Mouse (Mus musculus) heart, postnatal 0 days (tissue): ENCODE measurements around the gene Iffo2. TPM values are rescaled to one million over a fixed set of nuclear protein-coding genes. Genes with fewer than 3 reads are reported as not detected.
A peak's percentile ranks its signal among the peaks of the same experiment; 100 is the strongest.

Experiments used
- ATAC-seq: fragments of 200-750 bp; cut with Nextera tagmentation; 2 replicates; pipeline ENCODE4 v1.8.0; 2017; ENCODE audit warnings: low read depth, moderate number of reproducible peaks, moderate library complexity; ENCODE audit not compliant: insufficient read depth
- DNase-seq: peaks from one replicate; pipeline ENCODE4 v3.0.0-alpha.2; 2016; ENCODE audit warnings: low spot score
- H3K27ac ChIP-seq: fragments of 300-500 bp; sonication (generic); 2 replicates; pipeline ENCODE4 v1.5.1; 2014; ENCODE audit warnings: low read depth, mild to moderate bottlenecking
- H3K27me3 ChIP-seq: fragments of 300-500 bp; sonication (generic); 2 replicates; pipeline ENCODE4 v1.6.1; 2014; ENCODE audit warnings: low read length, mixed read lengths; ENCODE audit not compliant: control insufficient read depth, insufficient read depth
- H3K36me3 ChIP-seq: fragments of 300-500 bp; sonication (generic); replicated peaks from 2 replicates; pipeline ENCODE4 v1.6.1; 2014; ENCODE audit warnings: low read length, mixed read lengths; ENCODE audit not compliant: control insufficient read depth, insufficient read depth
- H3K4me1 ChIP-seq: fragments of 300-500 bp; sonication (generic); 2 replicates; pipeline ENCODE4 v1.6.1; 2014; ENCODE audit warnings: antibody characterized with exemption; ENCODE audit not compliant: control insufficient read depth, insufficient read depth
- H3K4me2 ChIP-seq: fragments of 300-500 bp; sonication (generic); 2 replicates; pipeline ENCODE4 v1.6.1; 2014; ENCODE audit warnings: low read depth, mild to moderate bottlenecking, low read length, moderate library complexity
- H3K4me3 ChIP-seq: fragments of 300-500 bp; sonication (generic); 2 replicates; pipeline ENCODE4 v1.5.1; 2014; ENCODE audit warnings: low read depth, low read length
- H3K9ac ChIP-seq: fragments of 300-500 bp; sonication (generic); replicated peaks from 2 replicates; pipeline ENCODE4 v1.6.1; 2014; ENCODE audit warnings: low read depth, low read length, mixed read lengths
- H3K9me3 ChIP-seq: fragments of 300-500 bp; sonication (generic); replicated peaks from 2 replicates; pipeline ENCODE4 v1.6.1; 2016; ENCODE audit warnings: low read length; ENCODE audit not compliant: control insufficient read depth
- CTCF ChIP-seq: IDR thresholded peaks from 2 replicates; pipeline ENCODE4 v1.5.1; 2016; ENCODE audit warnings: antibody characterized with exemption, control low read depth, low read depth
- EP300 ChIP-seq: IDR thresholded peaks from 2 replicates; pipeline ENCODE4 v1.6.1; 2016; ENCODE audit warnings: antibody characterized with exemption, low read depth
- WGBS: fragments of 180-500 bp; shearing (Covaris S2); extraction: QIAGEN DNeasy Blood & Tissue Kit; methylation state at CpG from one replicate; pipeline ENCODE4 v1.1.7; 2014; 5-methylcytosine and 5-hydroxymethylcytosine counted together
- polyA plus RNA-seq: library from polyadenylated mRNA; unstranded; fragments of >200 nt; fragmentation: Nextera tagmentation; extraction: Ambion mirVana; gene quantifications from 2 replicates; pipeline ENCODE4 v1.2.1, GENCODE M21; 2015
- total RNA-seq: library from RNA; depleted of rRNA; stranded (reverse); fragments of >200 nt; gene quantifications from 2 replicates; pipeline ENCODE4 v1.2.3, GENCODE M21; 2014; ENCODE audit warnings: low replicate concordance

Gene Iffo2
- total and polyA plus RNA-seq, 2 experiments from 2014 or later: 2.9 to 6.4 TPM

DNA sequence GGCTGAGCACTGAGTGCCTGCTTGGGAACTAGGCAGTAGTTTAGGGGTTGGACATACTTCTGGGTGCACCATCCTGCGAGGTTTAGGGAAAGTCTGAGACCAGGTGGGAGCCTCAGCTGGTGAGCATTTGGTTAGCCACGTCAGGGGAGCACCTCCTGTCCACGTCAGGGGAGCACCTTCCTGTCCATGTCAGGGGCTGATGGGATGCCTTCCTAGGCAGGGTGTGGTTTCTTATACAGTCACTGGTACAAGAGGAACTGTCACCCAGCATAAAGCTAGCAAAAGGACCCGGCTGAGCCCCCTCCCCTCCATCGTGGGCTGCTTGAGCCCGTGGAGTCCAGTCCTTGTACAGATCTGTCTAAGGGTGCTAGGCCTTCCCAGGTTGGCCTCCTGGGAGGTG lies 52.0 kb downstream of the Iffo2 start:
- Histone ChIP-seq H3K27ac (peak overlapping the region; percentile 87), H3K9me3 (no peaks in the 10 kb centered on the region), H3K9ac (no peak overlapping the region), H3K36me3 (no peaks in the 10 kb centered on the region), H3K4me2 (no peak overlapping the region), H3K4me3 (no peak overlapping the region), H3K27me3 (no peaks in the 10 kb centered on the region), H3K4me1 (peaks cover 44% of the 10 kb centered on the region)
- TF ChIP-seq CTCF (no peak), EP300 (no peak)
- DNase-seq (no peak), ATAC-seq (no peak)
- 79% methylated on average over 6 of the region's 6 CpGs for WGBS

DNA sequence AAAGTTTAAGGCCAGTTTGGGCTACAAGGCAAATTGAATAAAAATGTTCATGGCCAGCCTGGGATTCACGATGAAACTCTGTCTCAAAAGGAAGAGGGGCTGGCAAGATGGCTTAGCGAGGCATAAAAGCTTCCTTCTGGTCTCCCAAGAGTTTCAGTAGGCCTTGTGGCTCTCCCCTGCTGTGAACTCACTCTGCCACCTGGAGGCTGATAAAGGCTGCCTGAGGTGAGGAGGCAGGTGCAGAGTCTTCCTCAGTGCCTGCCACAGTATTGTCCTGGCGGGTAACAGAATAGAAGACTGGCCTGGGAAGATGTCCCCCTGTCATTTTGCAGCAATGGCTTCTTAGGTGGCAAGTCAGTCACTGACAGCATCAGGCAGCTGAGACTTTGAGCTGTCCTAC lies 52.6 kb downstream of the Iffo2 start:
- no peak overlapping the region for H3K4me3 ChIP-seq
- H3K9ac ChIP-seq: no peak overlapping the region
- no peaks in the 10 kb centered on the region for H3K27me3 ChIP-seq
- no peaks in the 10 kb centered on the region for H3K9me3 ChIP-seq
- no peak overlapping the region for H3K4me2 ChIP-seq
- no peaks in the 10 kb centered on the region for H3K36me3 ChIP-seq
- TF ChIP-seq CTCF (peak; percentile 6; the same call in 1 of the 2 replicates), EP300 (no peak)
- DNase-seq (no peak), ATAC-seq (no peak)
- H3K4me1 ChIP-seq: peaks cover 42% of the 10 kb centered on the region
- 63% methylated on average over 3 of the region's 3 CpGs for WGBS
- no peak overlapping the region for H3K27ac ChIP-seq

DNA sequence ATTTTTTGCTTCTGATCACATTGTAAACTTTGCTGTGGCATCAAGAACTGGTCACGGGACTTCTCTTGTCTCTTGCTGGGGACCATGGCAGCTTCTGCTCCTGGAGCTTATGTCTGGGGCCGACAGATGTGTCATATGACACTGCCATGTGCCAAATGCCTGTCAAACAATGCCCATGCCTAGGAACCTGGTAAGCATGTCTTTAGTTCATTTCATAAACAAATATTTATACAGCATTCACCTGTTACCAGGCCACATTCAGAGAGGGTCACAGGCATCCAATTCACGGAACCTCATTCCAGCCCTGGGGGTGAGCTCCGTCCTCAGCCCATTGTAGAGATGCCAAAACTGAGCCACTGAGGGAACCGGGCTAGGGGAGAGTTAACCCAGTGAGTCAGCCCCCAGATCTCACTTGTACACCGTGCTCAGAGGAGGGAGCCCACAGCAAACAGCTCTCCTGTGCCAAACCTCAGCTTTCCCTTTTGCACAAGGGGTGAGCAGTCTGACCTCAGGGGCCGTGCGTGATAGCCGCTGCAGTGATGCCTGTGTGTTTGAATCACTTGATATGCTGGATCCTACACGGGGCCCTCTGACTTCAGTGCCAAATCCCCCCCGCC lies 53.4 kb downstream of the Iffo2 start:
- no peaks in the 10 kb centered on the region for H3K9me3 ChIP-seq
- H3K4me2 ChIP-seq: no peak overlapping the region
- H3K9ac ChIP-seq: no peak overlapping the region
- DNase-seq: no peak
- no peak for ATAC-seq
- no peaks in the 10 kb centered on the region for H3K27me3 ChIP-seq
- no peaks in the 10 kb centered on the region for H3K36me3 ChIP-seq
- 0 out of 2 replicates have a peak overlapping the region, but pooled peaks have one; percentile 39 for H3K27ac ChIP-seq
- no peak overlapping the region for H3K4me3 ChIP-seq
- H3K4me1 ChIP-seq: peaks cover 42% of the 10 kb centered on the region
- TF ChIP-seq EP300: no peak
- TF ChIP-seq CTCF: no peak
- 67% methylated on average over 11 of the region's 11 CpGs for WGBS

DNA sequence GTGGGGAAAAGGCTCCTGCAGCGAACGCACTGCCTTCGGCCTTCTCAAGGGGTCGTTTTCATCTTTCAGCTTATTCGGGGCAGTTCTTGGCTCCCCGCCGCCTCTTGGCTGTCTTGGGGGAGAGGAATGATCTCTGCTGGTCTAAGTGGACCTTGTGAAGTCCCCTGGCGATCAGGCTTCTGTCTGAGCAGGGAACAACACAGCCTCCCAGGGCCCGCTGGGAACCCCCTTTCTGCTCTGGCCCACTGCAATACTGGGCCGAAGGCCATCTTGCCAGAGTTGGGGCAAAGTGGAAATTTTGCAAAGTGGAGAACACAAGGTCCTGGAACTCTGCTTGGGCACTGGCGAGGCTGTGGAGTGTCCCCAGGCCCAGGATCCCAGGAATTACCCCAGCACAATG lies 54.4 kb downstream of the Iffo2 start:
- H3K4me1 ChIP-seq: peaks cover 39% of the 10 kb centered on the region
- no peaks in the 10 kb centered on the region for H3K9me3 ChIP-seq
- no peak overlapping the region for H3K9ac ChIP-seq
- no peaks in the 10 kb centered on the region for H3K27me3 ChIP-seq
- 73% methylated on average over 11 of the region's 11 CpGs for WGBS
- ATAC-seq (no peak), DNase-seq (no peak)
- no peak for TF ChIP-seq CTCF
- no peak for TF ChIP-seq EP300
- no peak overlapping the region for H3K4me2 ChIP-seq
- H3K27ac ChIP-seq: peak overlapping the region; percentile 39
- H3K36me3 ChIP-seq: no peaks in the 10 kb centered on the region
- no peak overlapping the region for H3K4me3 ChIP-seq

DNA sequence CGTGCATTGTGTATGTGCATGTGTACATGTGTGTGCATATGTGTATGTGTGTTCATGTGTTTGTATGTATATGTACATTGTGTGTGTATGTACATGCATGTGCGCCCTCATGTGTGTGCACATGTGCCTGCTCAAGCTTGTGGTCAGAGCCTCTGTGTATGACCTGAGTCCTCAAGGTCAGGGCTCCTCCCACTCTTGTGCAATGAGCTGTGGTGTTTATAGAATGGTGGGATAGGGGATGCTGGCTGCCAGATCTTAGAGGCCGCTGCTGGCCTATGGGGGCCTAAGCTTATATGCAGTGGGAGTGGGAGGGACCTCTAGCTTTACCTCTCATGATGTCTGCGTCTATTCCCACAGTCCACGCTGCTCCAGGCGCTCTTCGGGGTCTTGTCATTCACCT lies 55.4 kb downstream of the Iffo2 start:
- no peak overlapping the region for H3K9ac ChIP-seq
- no peaks in the 10 kb centered on the region for H3K27me3 ChIP-seq
- H3K27ac ChIP-seq: no peak overlapping the region
- no peak overlapping the region for H3K4me2 ChIP-seq
- TF ChIP-seq EP300: no peak
- no peak for TF ChIP-seq CTCF
- ATAC-seq: no peak
- no peak overlapping the region for H3K4me3 ChIP-seq
- H3K4me1 ChIP-seq: peaks cover 33% of the 10 kb centered on the region
- DNase-seq: no peak
- no peaks in the 10 kb centered on the region for H3K9me3 ChIP-seq
- H3K36me3 ChIP-seq: no peaks in the 10 kb centered on the region
- 86% methylated on average over 7 of the region's 7 CpGs for WGBS

DNA sequence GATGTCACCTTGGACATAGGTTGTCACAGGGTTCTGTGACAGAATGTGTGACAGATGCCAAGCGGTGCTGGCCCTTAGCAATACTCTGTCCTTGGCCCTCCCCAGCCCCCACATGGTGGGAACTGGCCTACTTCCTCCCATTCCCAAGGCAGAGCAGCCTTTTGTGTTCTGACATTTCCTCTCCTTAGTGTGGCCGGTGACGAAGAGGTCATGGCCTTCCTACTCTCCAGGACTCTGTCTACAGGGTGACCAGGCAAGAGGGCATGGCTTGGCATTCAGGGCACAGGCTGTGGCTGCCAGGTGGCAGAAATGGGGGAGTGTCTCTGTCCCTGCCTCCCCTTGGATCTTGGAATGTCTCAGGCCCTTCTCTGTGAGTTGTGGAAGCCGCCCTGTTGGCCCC lies 57.0 kb downstream of the Iffo2 start:
- peak overlapping the region; percentile 31 for H3K27ac ChIP-seq
- no peak overlapping the region for H3K4me2 ChIP-seq
- H3K4me1 ChIP-seq: peaks cover 24% of the 10 kb centered on the region
- 0 out of 2 replicates have a peak, but pooled peaks cover 2% of the 10 kb centered on the region for H3K36me3 ChIP-seq
- no peaks in the 10 kb centered on the region for H3K27me3 ChIP-seq
- 77% methylated on average over 4 of the region's 4 CpGs for WGBS
- ATAC-seq (peak; percentile 49; the same call in 1 of the 2 replicates), DNase-seq (no peak)
- H3K9ac ChIP-seq: no peak overlapping the region
- no peaks in the 10 kb centered on the region for H3K9me3 ChIP-seq
- no peak overlapping the region for H3K4me3 ChIP-seq
- TF ChIP-seq CTCF (no peak), EP300 (no peak)
